Mouse (Mus musculus): ENCODE data around the gene Grin2c.
A peak's percentile ranks its signal among the peaks of the same experiment; 100 is the strongest.

Gene Grin2c

DNA sequence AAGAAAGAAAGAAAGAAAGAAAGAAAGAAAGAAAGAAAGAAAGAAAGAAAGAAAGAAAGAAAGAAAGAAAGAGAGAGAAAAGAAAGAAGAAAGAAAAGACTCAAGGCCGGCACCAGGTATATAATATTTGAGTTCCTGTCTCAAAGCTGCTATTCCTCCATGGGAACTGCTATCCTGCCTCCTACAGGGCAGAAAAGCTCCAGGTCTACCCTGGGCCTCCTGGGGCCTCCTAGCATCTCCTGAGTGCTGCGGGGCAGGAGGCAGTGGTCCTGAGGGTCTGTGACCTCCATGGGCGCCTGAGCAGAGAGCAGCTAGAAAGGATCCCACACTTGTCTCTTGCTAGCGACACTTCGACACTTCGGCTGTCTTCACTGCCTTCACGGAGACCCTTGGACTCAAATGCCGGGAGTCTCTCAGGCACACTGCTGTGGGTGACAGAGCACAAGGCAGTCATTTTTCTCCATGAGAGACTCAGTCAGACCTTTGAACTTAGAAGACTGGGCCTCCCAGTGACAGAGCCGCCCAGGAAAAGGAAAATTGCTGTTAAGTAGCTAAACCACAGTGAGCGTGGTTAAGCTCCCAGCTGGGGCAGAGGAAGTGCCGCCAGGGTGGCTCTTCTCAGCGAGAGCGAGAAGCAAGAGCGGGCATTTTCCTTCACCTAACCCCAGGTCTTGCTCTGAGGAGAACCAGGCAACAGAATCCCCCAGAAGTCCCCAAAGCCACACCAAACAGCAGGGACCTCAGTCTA is 35.7 kb downstream of the Grin2c start:
- no peak for DNase-seq (ENCODE audit: low spot score in 2 of 2)

- DNase-seq (ENCODE audit: low spot score in 2 of 2): no peak
Observed at GRCm38 (mm10) chr11:115229021-115229930, 37.8 kb downstream of the Grin2c start.

DNA sequence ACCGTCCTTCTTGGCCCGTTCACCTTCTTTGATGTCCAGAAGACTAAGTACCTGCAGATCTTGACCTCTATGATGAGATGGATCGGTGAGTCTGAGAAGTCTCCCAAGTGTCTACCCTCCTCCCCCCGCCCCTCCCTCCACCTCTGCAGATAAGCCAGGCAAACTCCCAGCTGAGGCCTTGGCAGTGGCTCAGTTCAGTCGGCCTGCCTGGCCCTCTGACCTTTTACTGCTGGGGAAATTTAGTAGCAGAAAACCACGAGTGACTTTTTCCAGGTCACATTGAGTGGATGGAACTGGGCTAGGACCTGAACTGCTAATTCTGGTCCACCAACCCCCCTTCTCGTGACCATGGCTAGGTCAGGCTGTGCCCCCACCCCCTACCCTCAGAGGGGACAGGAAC is 38.6 kb downstream of the Grin2c start:
- no peak for DNase-seq (ENCODE audit: low spot score in 2 of 2)

GRCm38 (mm10) chr11:115227640-115228039 is 39.4 kb downstream of the Grin2c start:
- DNase-seq (ENCODE audit: low spot score in 2 of 2): no peak

DNA sequence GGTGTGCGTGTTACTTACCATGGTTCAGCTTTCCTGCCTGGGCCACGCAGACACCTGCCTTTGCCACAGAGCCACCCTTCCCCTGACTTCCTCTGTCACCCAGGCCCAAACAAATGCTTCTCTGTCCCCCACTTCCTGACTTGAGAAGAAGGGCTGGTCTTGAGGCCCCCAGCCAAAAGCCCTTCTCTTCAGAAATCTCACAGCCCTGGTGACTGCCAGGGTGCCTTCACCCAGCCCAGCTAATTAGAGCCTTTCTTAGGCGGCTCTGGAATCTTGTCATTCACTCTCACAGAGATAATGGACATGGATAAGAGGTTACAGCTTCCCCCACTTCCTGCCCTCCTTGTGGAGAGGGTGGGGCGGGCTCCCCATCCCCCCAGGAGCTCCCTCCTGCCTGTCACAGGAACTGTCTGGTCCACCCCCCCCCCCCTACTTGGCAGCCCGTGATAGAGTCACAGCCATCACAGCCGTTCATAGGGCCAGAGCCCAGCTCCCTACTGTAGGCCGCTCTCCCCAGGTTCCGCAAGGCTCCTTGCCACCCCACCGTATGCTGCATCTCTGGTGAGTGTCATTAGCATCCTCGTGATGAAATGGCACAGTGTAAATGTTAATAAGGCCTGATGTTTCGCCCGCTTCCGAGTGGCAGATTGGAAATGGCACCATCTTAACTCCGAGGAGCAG is 40.1 kb downstream of the Grin2c start:
- DNase-seq (ENCODE audit: low spot score in 2 of 2): no peak

DNA sequence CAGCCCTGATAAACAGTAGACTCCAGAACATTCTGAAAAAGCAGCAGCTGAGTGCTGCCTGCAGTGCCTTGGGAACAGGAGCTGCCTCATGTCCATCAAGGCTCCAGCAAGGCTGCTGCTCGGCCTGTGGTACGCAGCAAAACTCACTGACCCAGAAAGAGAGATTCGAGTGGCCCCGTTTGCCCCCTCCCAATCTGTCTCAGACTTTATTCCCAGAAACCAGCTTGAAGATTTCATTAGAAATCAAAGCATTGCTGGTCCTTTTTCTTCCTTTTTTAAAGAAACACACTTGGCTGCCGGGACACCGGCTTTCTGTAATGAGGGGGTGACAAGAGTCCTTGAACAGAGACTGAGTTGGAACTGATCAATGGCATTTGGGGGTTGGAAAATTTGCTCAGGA is 41.7 kb downstream of the Grin2c start:
- no peak for DNase-seq (ENCODE audit: low spot score in 2 of 2)

DNA sequence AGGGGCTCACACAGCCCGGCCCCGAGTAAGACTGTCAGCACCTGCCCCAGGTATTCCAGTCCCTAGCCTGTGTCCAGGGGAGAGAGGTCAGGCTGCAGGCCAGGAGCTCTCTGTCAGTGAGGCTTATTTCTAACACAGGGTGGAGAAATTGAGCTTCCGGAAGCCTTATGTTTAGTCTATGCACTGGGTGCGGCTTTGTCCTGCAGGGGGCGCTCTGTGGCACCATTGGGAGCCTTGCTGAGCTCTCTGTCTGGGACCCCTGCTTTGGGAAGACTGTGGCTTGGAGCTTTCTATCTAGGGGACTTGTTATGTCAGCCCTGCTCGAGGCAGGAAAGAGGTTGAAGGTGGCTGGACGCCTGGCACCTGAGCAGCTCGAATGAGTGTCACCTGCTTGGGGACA is 42.2 kb downstream of the Grin2c start:
- peak; percentile 42 to 44 for DNase-seq (ENCODE audit: low spot score in 2 of 2)

- no peak for DNase-seq (ENCODE audit: low spot score in 2 of 2)
Observed at GRCm38 (mm10) chr11:115223877-115224276, 43.2 kb downstream of the Grin2c start.

- DNase-seq (ENCODE audit: low spot score in 2 of 2): no peak
Observed at GRCm38 (mm10) chr11:115223451-115223850, 43.6 kb downstream of the Grin2c start.

GRCm38 (mm10) chr11:115222570-115222969 is 44.5 kb downstream of the Grin2c start:
- no peak for DNase-seq (ENCODE audit: low spot score in 2 of 2)

- no peak for DNase-seq (ENCODE audit: low spot score in 2 of 2)
Observed at GRCm38 (mm10) chr11:115222077-115222476, 45.0 kb downstream of the Grin2c start.

- no peak for DNase-seq (ENCODE audit: low spot score in 2 of 2)
Observed at GRCm38 (mm10) chr11:115219685-115220084, 47.4 kb downstream of the Grin2c start.

DNA sequence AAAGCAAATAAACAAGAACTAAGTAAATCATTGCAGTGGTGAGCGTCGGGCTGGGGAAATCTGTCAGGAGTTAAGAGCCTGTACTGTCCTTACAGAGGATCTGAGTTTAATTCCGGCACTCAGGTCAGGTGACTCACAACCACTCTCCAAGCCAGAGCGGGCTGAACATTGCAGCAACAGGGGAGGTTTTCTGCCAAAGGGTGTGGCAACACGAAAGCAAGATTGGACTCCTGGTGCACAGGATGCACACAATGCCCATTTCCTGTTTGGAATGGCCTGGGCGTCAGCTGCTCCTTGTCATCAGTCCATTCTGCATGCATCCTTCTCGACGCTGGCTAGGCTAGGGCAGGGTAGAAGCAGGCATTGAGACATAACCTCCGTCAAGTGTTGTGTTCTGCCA is 47.8 kb downstream of the Grin2c start:
- DNase-seq (ENCODE audit: low spot score in 2 of 2): no peak

GRCm38 (mm10) chr11:115217439-115218410 is 49.3 kb downstream of the Grin2c start:
- DNase-seq (ENCODE audit: low spot score in 2 of 2): no peak

- DNase-seq (ENCODE audit: low spot score in 2 of 2): no peak
Observed at GRCm38 (mm10) chr11:115215123-115215522, 51.9 kb downstream of the Grin2c start.

DNA sequence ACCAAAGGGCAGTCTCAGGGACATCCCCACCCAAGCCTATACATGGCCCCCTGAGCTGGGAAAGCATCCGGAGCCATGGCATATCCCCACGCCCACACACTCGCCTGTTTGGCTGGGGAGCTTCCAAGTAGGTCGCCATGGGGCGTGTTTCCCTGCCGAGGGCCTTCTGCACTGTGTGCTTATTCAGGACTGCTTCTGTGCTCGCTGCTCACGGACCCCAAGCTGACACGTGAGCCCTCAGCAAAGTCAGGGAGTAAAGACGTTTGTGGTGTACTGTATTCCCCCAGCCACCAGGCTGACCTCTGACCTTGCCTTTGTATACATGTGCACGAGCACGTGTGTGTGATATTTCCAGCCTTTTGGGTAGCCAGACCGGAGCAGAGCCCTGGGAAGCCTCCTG is 54.9 kb downstream of the Grin2c start:
- no peak for DNase-seq (ENCODE audit: low spot score in 2 of 2)

DNA sequence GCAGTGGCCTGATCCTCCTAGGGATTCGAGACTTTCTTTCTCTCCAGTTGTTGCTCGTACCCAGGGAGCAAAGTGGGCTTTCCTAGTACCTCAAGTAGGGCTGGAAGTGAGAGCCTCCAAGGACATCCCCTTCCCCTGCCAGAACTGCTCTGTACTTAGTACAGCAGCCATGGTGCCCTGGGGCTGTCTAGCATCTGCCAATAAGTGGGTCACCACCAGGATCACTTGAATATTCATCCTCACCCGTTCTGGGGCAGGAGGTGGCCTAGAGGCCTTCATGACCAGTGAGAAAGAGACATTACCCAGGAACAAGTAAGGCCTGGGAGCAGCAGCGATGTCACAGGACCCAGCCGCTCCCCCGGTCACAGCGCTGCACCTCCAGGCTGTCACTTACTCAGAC is 57.1 kb downstream of the Grin2c start:
- no peak for DNase-seq (ENCODE audit: low spot score in 2 of 2)

- no peak for DNase-seq (ENCODE audit: low spot score in 2 of 2)
Observed at GRCm38 (mm10) chr11:115208776-115209732, 58.0 kb downstream of the Grin2c start.

DNA sequence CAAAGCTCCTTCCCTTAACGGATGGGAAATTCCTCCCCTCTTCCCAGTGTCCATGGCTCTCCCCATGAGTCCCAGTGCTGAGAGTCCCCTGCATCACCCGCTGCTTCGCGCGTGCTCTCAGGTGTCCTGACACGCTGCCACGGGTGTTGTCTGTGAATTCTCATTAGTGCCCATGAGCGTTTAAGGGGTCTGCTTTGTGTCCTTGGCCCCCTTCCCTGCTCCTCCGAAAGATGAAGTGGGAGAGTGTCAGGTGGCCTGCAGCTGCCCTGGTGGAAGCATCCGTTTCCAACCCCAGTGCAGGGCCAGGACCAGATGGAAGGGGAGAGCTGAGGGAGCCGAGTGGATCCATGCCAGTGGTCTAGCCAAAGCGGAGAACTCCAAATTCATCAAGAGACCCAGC is 58.9 kb downstream of the Grin2c start:
- no peak for DNase-seq (ENCODE audit: low spot score in 2 of 2)

DNA sequence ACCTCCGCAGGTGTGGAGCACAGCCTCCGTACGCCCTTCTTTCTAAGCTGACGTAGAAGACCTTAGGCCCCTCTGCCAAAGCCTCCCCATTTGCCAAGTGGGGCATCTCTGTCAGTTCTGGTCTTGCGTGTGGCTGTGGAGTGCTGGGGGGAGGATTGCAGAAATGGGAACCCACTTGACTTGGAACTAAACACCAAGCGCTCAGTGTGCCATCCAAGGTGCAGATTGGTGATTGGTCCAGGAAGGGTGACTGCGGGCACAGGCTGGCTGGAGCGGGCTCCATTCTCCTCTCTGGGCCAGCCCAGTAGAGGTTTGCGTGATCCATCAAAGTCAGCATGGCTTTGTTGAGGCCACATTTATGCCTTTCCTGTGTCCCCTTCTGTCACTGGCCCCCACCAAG is 64.3 kb downstream of the Grin2c start:
- no peak for DNase-seq (ENCODE audit: low spot score in 2 of 2)
